Mouse (Mus musculus) embryonic facial prominence, embryonic 12.5 days (tissue): ENCODE results near the gene Smdt1. TPM values are rescaled to one million over a fixed set of nuclear protein-coding genes. Genes with fewer than 3 reads are reported as not detected.
"Not testable (repeated sequence)": the region's sequence is repeated elsewhere in the genome, so short reads cannot be mapped to it uniquely, and the experiment has no call there.

Experiments used
- ATAC-seq: fragments of 200-750 bp; cut with Nextera tagmentation; 2 replicates; pipeline ENCODE4 v1.8.0; 2017; ENCODE audit not compliant: insufficient number of reproducible peaks, insufficient read depth, low FRiP score, low TSS enrichment
- H3K27ac ChIP-seq: fragments of 300-500 bp; sonication (generic); 2 replicates; pipeline ENCODE4 v1.5.1; 2016; ENCODE audit warnings: mild to moderate bottlenecking
- H3K27me3 ChIP-seq: fragments of 300-500 bp; sonication (generic); 2 replicates; pipeline ENCODE4 v1.6.1; 2016; ENCODE audit warnings: mild to moderate bottlenecking, moderate library complexity
- H3K36me3 ChIP-seq: fragments of 300-500 bp; sonication (generic); 2 replicates; pipeline ENCODE4 v1.6.1; 2016; ENCODE audit warnings: mild to moderate bottlenecking
- H3K4me1 ChIP-seq: fragments of 300-500 bp; sonication (generic); 2 replicates; pipeline ENCODE4 v1.6.1; 2016
- H3K4me2 ChIP-seq: fragments of 300-500 bp; sonication (generic); replicated peaks from 2 replicates; pipeline ENCODE4 v1.6.1; 2016; ENCODE audit warnings: mild to moderate bottlenecking, moderate library complexity
- H3K4me3 ChIP-seq: fragments of 300-500 bp; sonication (generic); 2 replicates; pipeline ENCODE4 v1.5.1; 2016; ENCODE audit warnings: mild to moderate bottlenecking
- H3K9ac ChIP-seq: fragments of 300-500 bp; sonication (generic); 2 replicates; pipeline ENCODE4 v1.6.1; 2016; ENCODE audit warnings: mild to moderate bottlenecking, moderate library complexity
- H3K9me3 ChIP-seq: fragments of 300-500 bp; sonication (generic); 2 replicates; pipeline ENCODE4 v1.6.1; 2016; ENCODE audit warnings: mild to moderate bottlenecking, moderate library complexity
- WGBS: fragments of 180-500 bp; shearing (Covaris S2); methylation state at CpG from one replicate; pipeline ENCODE4 v1.1.7; 2016; 5-methylcytosine and 5-hydroxymethylcytosine counted together
- polyA plus RNA-seq: library from polyadenylated mRNA; unstranded; fragments of >200 nt; fragmentation: Nextera tagmentation; extraction: Ambion mirVana; gene quantifications from 2 replicates; pipeline ENCODE4 v1.2.1, GENCODE M21; 2016

Gene Smdt1
- polyA plus RNA-seq, 1 experiment from 2014 or later = 227 TPM

GRCm38 (mm10) chr15:82374437-82374836 lies 35.7 kb downstream of the Smdt1 start:
- Histone ChIP-seq H3K4me3 (no peak overlapping the region), H3K9me3 (no peaks in the 10 kb centered on the region), H3K4me1 (peaks cover 2% of the 10 kb centered on the region; the same call in 1 of the 2 replicates), H3K4me2 (no peak overlapping the region), H3K27me3 (no peaks in the 10 kb centered on the region), H3K36me3 (0 out of 2 replicates have a peak, but pooled peaks cover 5% of the 10 kb centered on the region), H3K9ac (no peak overlapping the region), H3K27ac (no peak overlapping the region)
- whole genome bisulfite sequencing = 81% methylated on average over 5 of the region's 5 CpGs
- no peak for ATAC-seq

- Histone ChIP-seq H3K4me1 (peaks cover 13% of the 10 kb centered on the region), H3K27me3 (no peaks in the 10 kb centered on the region), H3K9ac (no peak overlapping the region), H3K9me3 (no peaks in the 10 kb centered on the region), H3K4me2 (no peak overlapping the region), H3K36me3 (0 out of 2 replicates have a peak, but pooled peaks cover 5% of the 10 kb centered on the region), H3K27ac (no peak overlapping the region), H3K4me3 (no peak overlapping the region)
- WGBS = 88% methylated on average over 9 of the region's 9 CpGs
- ATAC-seq = no peak
Measured at GRCm38 (mm10) chr15:82375855-82376254, 37.1 kb downstream of the Smdt1 start.

GRCm38 (mm10) chr15:82376393-82377138 lies 37.8 kb downstream of the Smdt1 start:
- Histone ChIP-seq H3K9me3 (no peaks in the 10 kb centered on the region), H3K9ac (no peak overlapping the region), H3K4me2 (no peak overlapping the region), H3K36me3 (0 out of 2 replicates have a peak, but pooled peaks cover 5% of the 10 kb centered on the region), H3K4me1 (peaks cover 15% of the 10 kb centered on the region), H3K27me3 (no peaks in the 10 kb centered on the region), H3K27ac (no peak overlapping the region), H3K4me3 (no peak overlapping the region)
- 60% methylated on average over 17 of the region's 17 CpGs for WGBS
- ATAC-seq = no peak

GRCm38 (mm10) chr15:82377701-82378100 lies 38.9 kb downstream of the Smdt1 start:
- Histone ChIP-seq H3K9me3 (no peaks in the 10 kb centered on the region), H3K27me3 (no peaks in the 10 kb centered on the region), H3K4me2 (no peak overlapping the region), H3K4me3 (no peak overlapping the region), H3K4me1 (peaks cover 15% of the 10 kb centered on the region), H3K9ac (no peak overlapping the region), H3K27ac (no peak overlapping the region), H3K36me3 (0 out of 2 replicates have a peak, but pooled peaks cover 5% of the 10 kb centered on the region)
- 75% methylated on average over 5 of the region's 5 CpGs for WGBS
- no peak for ATAC-seq

- 57% methylated on average over 15 of the region's 15 CpGs for WGBS
- Histone ChIP-seq H3K9me3 (no peaks in the 10 kb centered on the region), H3K4me1 (peaks cover 15% of the 10 kb centered on the region), H3K9ac (no peak overlapping the region), H3K27me3 (no peaks in the 10 kb centered on the region), H3K4me3 (no peak overlapping the region), H3K4me2 (no peak overlapping the region), H3K27ac (no peak overlapping the region), H3K36me3 (0 out of 2 replicates have a peak, but pooled peaks cover 2% of the 10 kb centered on the region)
- no peak for ATAC-seq
Measured at GRCm38 (mm10) chr15:82378261-82379180, 39.8 kb downstream of the Smdt1 start.

GRCm38 (mm10) chr15:82379511-82379870 lies 40.7 kb downstream of the Smdt1 start:
- no peak for ATAC-seq
- Histone ChIP-seq H3K36me3 (no peaks in the 10 kb centered on the region), H3K27me3 (no peaks in the 10 kb centered on the region), H3K27ac (peak overlapping the region; percentile 77; the same call in 1 of the 2 replicates), H3K4me3 (peak overlapping the region; percentile 45), H3K4me1 (peaks cover 15% of the 10 kb centered on the region), H3K9ac (peak overlapping the region; percentile 56; the same call in 1 of the 2 replicates), H3K4me2 (peak overlapping the region; percentile 70), H3K9me3 (no peaks in the 10 kb centered on the region)
- 22% methylated on average over 7 of the region's 7 CpGs for WGBS

GRCm38 (mm10) chr15:82379871-82380713 lies 41.3 kb downstream of the Smdt1 start, which contains the start of gene Cyp2d22:
Gene Cyp2d22, minus strand, starts transcription at chr15:82380260.
- Histone ChIP-seq H3K27me3 (no peaks in the 10 kb centered on the region), H3K9me3 (no peaks in the 10 kb centered on the region), H3K4me3 (peak within 1 kb of the TSS; percentile 45), H3K4me2 (peak within 1 kb of the TSS; percentile 70), H3K27ac (peak within 1 kb of the TSS; percentile 77), H3K9ac (peak within 1 kb of the TSS; percentile 56), H3K4me1 (peaks cover 15% of the 10 kb centered on the region), H3K36me3 (no peaks in the 10 kb centered on the region)
- WGBS = 2% methylated on average over 19 of the region's 24 CpGs
- peak; percentile 88 for ATAC-seq

- Histone ChIP-seq H3K27me3 (no peaks in the 10 kb centered on the region), H3K9ac (peak overlapping the region; percentile 56; the same call in 1 of the 2 replicates), H3K4me3 (peak overlapping the region; percentile 45), H3K4me2 (peak overlapping the region; percentile 70), H3K27ac (no peak overlapping the region), H3K36me3 (no peaks in the 10 kb centered on the region), H3K4me1 (peaks cover 15% of the 10 kb centered on the region), H3K9me3 (no peaks in the 10 kb centered on the region)
- 33% methylated on average over 7 of the region's 7 CpGs for WGBS
- ATAC-seq = no peak
Measured at GRCm38 (mm10) chr15:82380714-82381062, 41.9 kb downstream of the Smdt1 start.

- peaks cover 15% of the 10 kb centered on the region for H3K4me1 ChIP-seq
- no peaks in the 10 kb centered on the region for H3K36me3 ChIP-seq
- H3K27ac ChIP-seq = no peak overlapping the region
- no peak for ATAC-seq
- H3K4me3 ChIP-seq = no peak overlapping the region
- 89% methylated on average over 2 of the region's 2 CpGs for WGBS
- no peaks in the 10 kb centered on the region for H3K27me3 ChIP-seq
- no peak overlapping the region for H3K9ac ChIP-seq
- no peaks in the 10 kb centered on the region for H3K9me3 ChIP-seq
- H3K4me2 ChIP-seq = no peak overlapping the region
Measured at GRCm38 (mm10) chr15:82382441-82382840, 43.7 kb downstream of the Smdt1 start.

- 93% methylated on average over 2 of the region's 2 CpGs for WGBS
- no peak for ATAC-seq
- no peak overlapping the region for H3K9ac ChIP-seq
- H3K36me3 ChIP-seq = no peaks in the 10 kb centered on the region
- peaks cover 3% of the 10 kb centered on the region; the same call in 1 of the 2 replicates for H3K4me1 ChIP-seq
- H3K4me3 ChIP-seq = no peak overlapping the region
- H3K27me3 ChIP-seq = no peaks in the 10 kb centered on the region
- no peak overlapping the region for H3K27ac ChIP-seq
- no peak overlapping the region for H3K4me2 ChIP-seq
- no peaks in the 10 kb centered on the region for H3K9me3 ChIP-seq
Measured at GRCm38 (mm10) chr15:82385729-82386128, 47.0 kb downstream of the Smdt1 start.

- H3K36me3 ChIP-seq, H3K27me3 ChIP-seq, H3K4me1 ChIP-seq, ATAC-seq, H3K27ac ChIP-seq, H3K9ac ChIP-seq, H3K4me3 ChIP-seq, H3K9me3 ChIP-seq, H3K4me2 ChIP-seq: not testable (repeated sequence)
- 88% methylated on average over 10 of the region's 10 CpGs for WGBS
Measured at GRCm38 (mm10) chr15:82389916-82390315, 51.2 kb downstream of the Smdt1 start.
